Mouse (Mus musculus): Measurements from ENCODE around the gene Olfr394. TPM values are rescaled to one million over a fixed set of nuclear protein-coding genes. Genes with fewer than 3 reads are reported as not detected.
"Not testable (repeated sequence)": the region's sequence is repeated elsewhere in the genome, so short reads cannot be mapped to it uniquely, and the experiment has no call there.

Olfr394 gene
- not detected for total RNA-seq (2021)
- long read RNA-seq, experiment 1 = 0 reads
- long read RNA-seq, experiment 2 = 0 reads

GRCm38 (mm10) chr11:73890671-73891070 lies at the start of gene Olfr394:
Gene Olfr394 (minus strand): TSS chr11:73890771.
- no peak for DNase-seq

- no peak for DNase-seq
These were observed 45.8 kb upstream of the Olfr394 start, which contains the start of gene Olfr23 for GRCm38 (mm10) chr11:73936377-73936776. Gene Olfr23 (plus strand): TSS chr11:73936677.

- DNase-seq = not testable (repeated sequence)
These were observed 18.6 kb upstream of the Olfr394 start, which contains the start of gene Olfr395 for GRCm38 (mm10) chr11:73909199-73909598. Gene Olfr395 (minus strand): TSS chr11:73909299.

GRCm38 (mm10) chr11:73851354-73851753 lies 39.2 kb downstream of the Olfr394 start, which contains the start of gene Olfr393:
Gene Olfr393 (minus strand): TSS chr11:73851454.
- no peak for DNase-seq

Other genes with a start within 250 kb of the Olfr394 start
- not detected for gene Zfp735, start 202.0 kb downstream of the Olfr394 start, total RNA-seq (2021)
- gene Olfr389, start 110.1 kb downstream of the Olfr394 start, total RNA-seq (2021) = not detected
- gene Olfr390, start 107.8 kb downstream of the Olfr394 start, total RNA-seq (2021) = not detected
- gene Olfr391-ps, start 87.7 kb downstream of the Olfr394 start, total RNA-seq (2021) = not detected
- not detected for gene Olfr392, start 73.7 kb downstream of the Olfr394 start, total RNA-seq (2021)
- not detected for gene Olfr393, start 39.3 kb downstream of the Olfr394 start, total RNA-seq (2021)
- not detected for gene Olfr395, start 18.5 kb upstream of the Olfr394 start, total RNA-seq (2021)
- not detected for gene Olfr23, start 45.9 kb upstream of the Olfr394 start, total RNA-seq (2021)
- gene Olfr397, start 70.0 kb upstream of the Olfr394 start, total RNA-seq (2021) = not detected
- not detected for gene Olfr398, start 99.6 kb upstream of the Olfr394 start, total RNA-seq (2021)
- not detected for gene Olfr139, start 165.8 kb upstream of the Olfr394 start, total RNA-seq (2021)
- gene Olfr399, start 165.8 kb upstream of the Olfr394 start, total RNA-seq (2021) = not detected
- not detected for gene Zfp616, start 179.2 kb upstream of the Olfr394 start, total RNA-seq (2021)
- not detected for gene Olfr401, start 222.9 kb upstream of the Olfr394 start, total RNA-seq (2021)

Data from adrenal gland, postnatal 10 days (tissue).